Mouse (Mus musculus) layer of hippocampus, postnatal 10 days (tissue): ENCODE data around the gene Nr4a1. TPM values are rescaled to one million over a fixed set of nuclear protein-coding genes. Genes with fewer than 3 reads are reported as not detected.
A peak's percentile ranks its signal among the peaks of the same experiment; 100 is the strongest.

Source experiments
- DNase-seq, 2 experiments: peaks; one replicate each; pipeline ENCODE4 v3.0.0; 2021; ENCODE audit warnings: low spot score in 2 of 2
- total RNA-seq, 2 experiments: library from RNA; stranded (reverse); gene quantifications; 2 replicates each; pipeline ENCODE4 v1.2.3; 2021

Gene Nr4a1
- total RNA-seq, 2 experiments from 2014 or later, result 28.4 to 33.9 TPM

- DNase-seq, result no peak
These were observed 1.9 kb downstream of the Nr4a1 start for GRCm38 (mm10) chr15:101255842-101256462.

GRCm38 (mm10) chr15:101256463-101257206 is 2.6 kb downstream of the Nr4a1 start:
- DNase-seq, result no peak

- DNase-seq, result no peak
These were observed 4.4 kb downstream of the Nr4a1 start for GRCm38 (mm10) chr15:101258420-101258819.

GRCm38 (mm10) chr15:101259922-101260321 is 5.9 kb downstream of the Nr4a1 start:
- no peak for DNase-seq

GRCm38 (mm10) chr15:101260387-101260786 is 6.3 kb downstream of the Nr4a1 start:
- no peak for DNase-seq

GRCm38 (mm10) chr15:101260874-101261622 is 7.0 kb downstream of the Nr4a1 start:
- no peak for DNase-seq

- DNase-seq, result no peak
These were observed 8.4 kb downstream of the Nr4a1 start for GRCm38 (mm10) chr15:101262502-101262901.

GRCm38 (mm10) chr15:101266132-101266963 is 12.3 kb downstream of the Nr4a1 start:
- DNase-seq, result peak; percentile 86 to 92

- no peak for DNase-seq
These were observed 13.3 kb downstream of the Nr4a1 start for GRCm38 (mm10) chr15:101267053-101268032.

GRCm38 (mm10) chr15:101270101-101270820 is 16.2 kb downstream of the Nr4a1 start:
- DNase-seq, result no peak

GRCm38 (mm10) chr15:101271107-101271506 is 17.0 kb downstream of the Nr4a1 start:
- DNase-seq, result no peak

- no peak for DNase-seq
These were observed 17.4 kb downstream of the Nr4a1 start for GRCm38 (mm10) chr15:101271513-101271912.

GRCm38 (mm10) chr15:101274380-101274779 is 20.3 kb downstream of the Nr4a1 start:
- DNase-seq, result no peak

GRCm38 (mm10) chr15:101277351-101277899 is 23.4 kb downstream of the Nr4a1 start:
- DNase-seq, result peak; percentile 49 to 60

- DNase-seq, result no peak
These were observed 24.5 kb downstream of the Nr4a1 start for GRCm38 (mm10) chr15:101278589-101278988.

GRCm38 (mm10) chr15:101279430-101279999 is 25.4 kb downstream of the Nr4a1 start:
- DNase-seq, result no peak

- no peak for DNase-seq
These were observed 28.4 kb downstream of the Nr4a1 start for GRCm38 (mm10) chr15:101282471-101282870.

- DNase-seq, result peak; percentile 63 to 68
These were observed 29.3 kb downstream of the Nr4a1 start for GRCm38 (mm10) chr15:101283183-101283910.
